Mouse (Mus musculus) forebrain, postnatal 0 days (tissue): ENCODE data around the gene Btbd19. TPM values are rescaled to one million over a fixed set of nuclear protein-coding genes. Genes with fewer than 3 reads are reported as not detected.

Source experiments
- ATAC-seq: fragments of 200-750 bp; cut with Nextera tagmentation; 2 replicates; pipeline ENCODE4 v1.8.0; 2017; ENCODE audit warnings: mild to moderate bottlenecking, moderate library complexity
- DNase-seq: peaks from one replicate; pipeline ENCODE4 v3.0.0-alpha.2; 2015
- H3K27ac ChIP-seq: fragments of 300-500 bp; sonication (generic); 2 replicates; pipeline ENCODE4 v1.5.1; 2014; ENCODE audit warnings: low read depth, mild to moderate bottlenecking, antibody characterized with exemption, low read length, moderate library complexity, mixed read lengths
- H3K27me3 ChIP-seq: fragments of 300-500 bp; sonication (generic); 2 replicates; pipeline ENCODE4 v1.6.1; 2014; ENCODE audit warnings: mild to moderate bottlenecking, low read length, mixed read lengths; ENCODE audit not compliant: insufficient read depth
- H3K36me3 ChIP-seq: fragments of 300-500 bp; sonication (generic); 2 replicates; pipeline ENCODE4 v1.6.1; 2014; ENCODE audit warnings: mild to moderate bottlenecking, moderate library complexity; ENCODE audit not compliant: insufficient read depth
- H3K4me1 ChIP-seq: fragments of 300-500 bp; sonication (generic); 2 replicates; pipeline ENCODE4 v1.6.1; 2014; ENCODE audit warnings: antibody characterized with exemption; ENCODE audit not compliant: insufficient read depth
- H3K4me2 ChIP-seq: fragments of 300-500 bp; sonication (generic); 2 replicates; pipeline ENCODE4 v1.6.1; 2014; ENCODE audit warnings: low read depth, mild to moderate bottlenecking, moderate library complexity
- H3K4me3 ChIP-seq: fragments of 300-500 bp; sonication (generic); 2 replicates; pipeline ENCODE4 v1.5.1; 2014; ENCODE audit warnings: low read depth, low read length, mixed read lengths
- H3K9ac ChIP-seq: fragments of 300-500 bp; sonication (generic); 2 replicates; pipeline ENCODE4 v1.6.1; 2014; ENCODE audit warnings: mild to moderate bottlenecking
- H3K9me3 ChIP-seq: fragments of 300-500 bp; sonication (generic); 2 replicates; pipeline ENCODE4 v1.6.1; 2016; ENCODE audit warnings: low read length
- CTCF ChIP-seq: sonication (generic); IDR thresholded peaks from 2 replicates; pipeline ENCODE4 v1.5.1; 2016; ENCODE audit warnings: antibody characterized with exemption, control low read depth, low read depth
- WGBS: fragments of 180-500 bp; shearing (Covaris S2); extraction: QIAGEN DNeasy Blood & Tissue Kit; methylation state at CpG from one replicate; pipeline ENCODE4 v1.1.7; 2014; 5-methylcytosine and 5-hydroxymethylcytosine counted together
- polyA plus RNA-seq: library from polyadenylated mRNA; unstranded; fragments of >200 nt; fragmentation: Nextera tagmentation; extraction: Ambion mirVana; gene quantifications from 2 replicates; pipeline ENCODE4 v1.2.1, GENCODE M21; 2015
- total RNA-seq: library from RNA; depleted of rRNA; stranded (reverse); fragments of >200 nt; gene quantifications from 2 replicates; pipeline ENCODE4 v1.2.3, GENCODE M21; 2014

Btbd19 gene
- total and polyA plus RNA-seq, 2 experiments from 2014 or later = 6.0 to 11.4 TPM

DNA sequence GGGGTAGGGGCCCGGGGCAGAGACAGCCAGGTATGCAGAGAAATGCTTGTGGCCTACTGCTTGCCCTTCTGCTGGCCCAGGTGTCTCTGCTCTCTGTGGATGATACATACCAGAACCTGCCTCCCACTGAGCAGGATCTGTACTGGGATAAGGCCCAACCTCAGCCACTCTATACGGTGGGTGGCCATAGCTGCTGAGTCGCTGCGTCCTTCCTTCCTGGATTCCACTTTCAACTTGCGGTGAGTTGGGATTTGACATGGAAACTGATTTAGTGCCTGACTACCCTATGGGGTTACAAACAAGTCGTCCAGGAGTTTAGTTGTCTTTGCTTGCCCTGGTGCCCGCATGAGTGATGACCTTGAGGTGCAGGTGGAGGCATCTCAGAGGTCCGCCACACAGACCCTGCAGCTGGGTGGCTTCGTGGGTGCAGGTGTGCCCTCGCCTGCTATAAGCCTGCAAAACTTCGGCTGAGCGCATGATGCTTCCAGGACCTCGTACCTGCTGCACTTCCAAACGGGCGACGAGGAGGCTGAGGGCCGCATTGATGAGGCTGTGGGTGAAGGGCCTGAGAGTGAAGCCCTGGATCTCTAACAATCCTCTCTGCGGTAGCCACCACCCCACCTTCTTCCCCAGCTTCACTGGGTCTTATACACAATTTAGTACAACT is 22.7 kb upstream of the Btbd19 start:
- DNase-seq = no peak
- Histone ChIP-seq H3K27me3 (no peaks in the 10 kb centered on the region), H3K9ac (no peak overlapping the region), H3K4me1 (no peaks in the 10 kb centered on the region), H3K36me3 (peaks cover 36% of the 10 kb centered on the region), H3K27ac (no peak overlapping the region), H3K4me3 (no peak overlapping the region), H3K9me3 (no peaks in the 10 kb centered on the region), H3K4me2 (no peak overlapping the region)
- TF ChIP-seq CTCF = no peak
- 85% methylated on average over 18 of the region's 18 CpGs for WGBS
- ATAC-seq = no peak

DNA sequence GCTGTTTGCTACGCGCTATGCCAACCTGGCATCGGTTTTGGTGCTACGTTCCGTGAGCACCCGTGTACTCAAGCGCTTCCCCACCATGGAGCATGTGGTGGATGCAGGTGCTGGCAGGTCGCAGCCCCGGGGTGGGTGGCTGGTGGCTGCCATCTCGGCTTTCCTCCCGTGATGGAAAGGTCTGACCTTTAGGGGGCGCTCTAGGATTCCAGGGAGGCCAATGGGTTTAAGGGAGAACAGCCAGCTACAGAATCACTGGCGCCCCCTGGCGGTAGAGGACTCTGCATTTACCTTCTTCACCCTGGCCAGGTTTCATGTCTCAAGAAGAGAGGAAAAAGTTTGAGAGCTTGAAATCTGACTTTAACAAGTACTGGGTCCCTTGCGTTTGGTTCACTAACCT is 20.7 kb upstream of the Btbd19 start:
- DNase-seq = peak; percentile 68
- Histone ChIP-seq H3K4me3 (no peak overlapping the region), H3K4me2 (no peak overlapping the region), H3K9ac (no peak overlapping the region), H3K27me3 (no peaks in the 10 kb centered on the region), H3K4me1 (no peaks in the 10 kb centered on the region), H3K27ac (no peak overlapping the region), H3K36me3 (peaks cover 19% of the 10 kb centered on the region), H3K9me3 (no peaks in the 10 kb centered on the region)
- peak; percentile 81 for TF ChIP-seq CTCF
- peak; percentile 19; the same call in 1 of the 2 replicates for ATAC-seq
- 31% methylated on average over 15 of the region's 15 CpGs for WGBS

DNA sequence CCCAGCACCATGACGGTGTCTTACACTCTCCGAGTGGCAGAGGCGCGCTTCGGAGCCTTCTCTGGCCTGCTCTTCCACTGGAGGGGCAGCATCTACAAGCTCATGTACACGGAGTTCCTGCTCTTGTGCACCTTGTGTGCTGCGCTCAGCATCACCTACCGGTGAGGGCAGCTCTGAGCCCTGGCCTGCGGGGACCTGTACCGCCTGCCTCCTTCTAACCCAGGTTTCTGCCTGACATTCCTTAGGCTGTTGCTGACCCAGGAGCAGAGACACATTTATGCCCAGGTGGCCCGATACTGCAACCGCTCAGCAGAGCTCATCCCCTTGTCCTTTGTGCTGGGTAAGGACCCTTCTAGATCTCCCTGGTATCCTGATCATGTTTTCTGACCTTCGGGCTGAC is 19.7 kb upstream of the Btbd19 start:
- WGBS = 93% methylated on average over 13 of the region's 13 CpGs

DNA sequence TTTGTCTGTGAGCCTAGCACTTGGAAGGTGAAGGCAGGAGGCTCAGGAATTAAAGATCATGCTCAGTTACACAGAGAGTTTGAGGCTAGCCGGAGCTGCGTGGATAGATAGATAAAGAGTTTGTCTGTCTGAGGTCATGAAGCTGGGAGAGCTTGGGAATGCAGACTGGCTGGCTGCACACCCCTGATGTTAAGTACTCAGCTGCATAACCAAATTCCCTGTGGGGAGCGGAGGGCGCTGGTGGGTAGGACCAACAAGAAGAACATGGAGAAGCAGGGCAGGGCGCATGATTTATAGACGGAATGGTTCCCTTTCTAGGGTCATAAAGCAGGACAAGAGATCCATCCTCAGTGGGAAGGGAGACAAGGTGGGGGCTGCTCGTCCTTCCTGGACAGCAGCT is 17.5 kb upstream of the Btbd19 start:
- no peak overlapping the region for H3K9ac ChIP-seq
- 74% methylated on average over 7 of the region's 7 CpGs for WGBS
- no peak overlapping the region for H3K27ac ChIP-seq
- no peaks in the 10 kb centered on the region for H3K27me3 ChIP-seq
- DNase-seq = no peak
- H3K4me1 ChIP-seq = no peaks in the 10 kb centered on the region
- no peak overlapping the region for H3K4me2 ChIP-seq
- no peak overlapping the region for H3K4me3 ChIP-seq
- ATAC-seq = no peak
- no peaks in the 10 kb centered on the region for H3K36me3 ChIP-seq
- no peaks in the 10 kb centered on the region for H3K9me3 ChIP-seq
- no peak for TF ChIP-seq CTCF

More for the DNA sequence above, 19.7 kb upstream of the Btbd19 start:
- Histone ChIP-seq H3K4me2 (no peak overlapping the region), H3K27ac (no peak overlapping the region), H3K9ac (no peak overlapping the region), H3K36me3 (peaks cover 11% of the 10 kb centered on the region), H3K4me3 (no peak overlapping the region), H3K9me3 (no peaks in the 10 kb centered on the region), H3K4me1 (no peaks in the 10 kb centered on the region), H3K27me3 (no peaks in the 10 kb centered on the region)
- ATAC-seq = no peak
- DNase-seq = no peak
- no peak for TF ChIP-seq CTCF

DNA sequence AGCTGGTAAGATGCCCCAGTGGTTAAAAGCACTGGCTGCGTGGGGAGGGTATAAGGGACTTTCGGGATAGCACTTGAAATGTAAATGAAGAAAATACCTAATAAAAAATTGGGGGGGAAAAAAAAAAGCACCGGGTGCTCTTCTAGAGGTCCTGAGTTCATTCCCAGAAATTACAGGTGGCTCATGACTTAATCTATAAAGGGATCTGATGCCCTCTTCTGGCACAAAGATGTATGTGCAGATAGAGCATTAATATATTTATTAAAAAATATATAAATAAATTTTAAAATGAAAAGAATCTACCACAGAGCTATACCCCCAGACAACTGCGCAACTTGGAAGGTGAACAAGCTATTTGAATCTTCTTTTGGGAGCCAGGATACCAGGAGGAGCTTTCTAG is 15.1 kb upstream of the Btbd19 start:
- H3K4me1 ChIP-seq = no peaks in the 10 kb centered on the region
- DNase-seq = peak; percentile 34
- no peak overlapping the region for H3K4me3 ChIP-seq
- H3K27me3 ChIP-seq = no peaks in the 10 kb centered on the region
- TF ChIP-seq CTCF = peak; percentile 44
- 42% methylated on average over 4 of the region's 4 CpGs for WGBS
- no peak overlapping the region for H3K9ac ChIP-seq
- H3K9me3 ChIP-seq = no peaks in the 10 kb centered on the region
- no peaks in the 10 kb centered on the region for H3K36me3 ChIP-seq
- H3K27ac ChIP-seq = no peak overlapping the region
- no peak overlapping the region for H3K4me2 ChIP-seq
- no peak for ATAC-seq

DNA sequence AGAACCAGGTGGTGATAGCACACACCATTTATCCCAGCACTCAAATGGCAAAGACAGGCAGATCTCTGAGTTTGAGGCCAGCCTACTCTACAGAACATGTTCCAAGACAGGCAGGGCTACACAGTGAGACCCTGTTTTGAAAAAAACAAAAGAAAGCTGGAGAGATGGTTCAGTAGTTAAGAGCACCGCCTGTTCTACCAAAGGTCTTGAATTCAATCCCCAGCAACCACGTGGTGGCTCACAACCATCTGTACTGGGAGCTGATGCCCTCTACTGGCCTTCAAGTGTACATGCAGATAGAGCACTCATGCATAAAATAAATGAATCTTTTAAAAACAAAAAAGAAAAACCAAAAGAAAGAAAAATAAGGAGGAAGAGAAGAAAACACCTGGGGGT is 13.7 kb upstream of the Btbd19 start:
- no peak overlapping the region for H3K27ac ChIP-seq
- no peaks in the 10 kb centered on the region for H3K27me3 ChIP-seq
- H3K4me3 ChIP-seq = no peak overlapping the region
- ATAC-seq = peak; percentile 33; the same call in 1 of the 2 replicates
- no peak overlapping the region for H3K4me2 ChIP-seq
- H3K9me3 ChIP-seq = no peaks in the 10 kb centered on the region
- DNase-seq = peak; percentile 49
- no peaks in the 10 kb centered on the region for H3K36me3 ChIP-seq
- H3K4me1 ChIP-seq = no peaks in the 10 kb centered on the region
- 0% methylated on average over 2 of the region's 2 CpGs for WGBS
- TF ChIP-seq CTCF = peak; percentile 76
- H3K9ac ChIP-seq = no peak overlapping the region

DNA sequence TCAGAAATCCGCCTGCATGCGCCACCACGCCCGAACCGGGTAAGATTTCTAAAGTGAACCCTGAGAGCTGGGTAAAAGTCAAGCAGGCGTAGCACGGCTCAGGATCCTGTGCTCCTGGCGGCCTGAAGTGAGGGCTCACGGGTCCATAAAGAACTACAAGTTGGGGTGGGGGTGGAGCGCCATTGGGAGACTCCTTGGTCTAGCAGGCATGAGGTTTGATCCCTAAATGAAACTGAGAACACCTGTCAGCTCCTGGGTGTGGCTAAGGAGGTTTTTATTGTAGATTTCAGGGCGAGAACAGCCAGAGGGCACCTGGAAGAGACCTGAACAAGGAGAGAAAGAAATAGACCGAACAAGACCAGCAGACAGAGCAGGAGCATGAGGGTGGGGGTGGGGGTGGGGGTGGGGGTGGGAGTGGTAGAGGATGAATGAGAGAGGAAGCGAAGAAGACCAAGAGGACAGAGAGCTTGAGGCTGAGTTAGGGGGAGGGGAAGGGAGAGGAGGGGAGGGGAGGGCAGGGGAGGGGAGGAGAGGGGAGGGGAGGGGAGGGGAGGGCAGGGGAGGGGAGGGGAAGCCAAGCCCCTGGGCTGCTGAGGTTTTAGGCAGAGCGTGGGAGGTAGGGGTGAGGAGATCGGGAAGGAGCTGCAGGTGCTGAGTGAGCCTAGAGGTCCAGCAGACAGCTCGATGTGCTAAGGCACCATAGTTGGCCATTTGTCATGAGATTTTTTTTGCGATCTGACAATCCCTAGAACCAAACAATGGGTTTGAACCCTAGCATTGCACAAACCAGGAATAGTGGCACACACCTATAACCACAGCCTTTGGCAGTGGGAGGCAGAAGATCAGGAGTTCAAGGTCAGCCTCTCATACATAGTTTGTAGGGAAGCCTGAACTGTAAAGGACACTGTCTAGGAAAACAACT is 13.0 kb upstream of the Btbd19 start:
- no peaks in the 10 kb centered on the region for H3K27me3 ChIP-seq

More for the DNA sequence above, 13.0 kb upstream of the Btbd19 start:
- H3K9ac ChIP-seq = no peak overlapping the region
- 76% methylated on average over 17 of the region's 17 CpGs for WGBS
- no peak overlapping the region for H3K27ac ChIP-seq
- no peak for TF ChIP-seq CTCF
- H3K36me3 ChIP-seq = no peaks in the 10 kb centered on the region
- no peaks in the 10 kb centered on the region for H3K4me1 ChIP-seq
- no peak for ATAC-seq
- no peak overlapping the region for H3K4me2 ChIP-seq
- H3K4me3 ChIP-seq = no peak overlapping the region
- no peak for DNase-seq
- no peaks in the 10 kb centered on the region for H3K9me3 ChIP-seq
